In genomic region chr17:80727341-80727951, GRCm38 (mm10) we compare ENCODE assay signal across 8 mouse cellular contexts. TPM values are rescaled to one million over a fixed set of nuclear protein-coding genes. Genes with fewer than 3 reads are reported as not detected.
DNase-seq lines count a peak whose midpoint lies in the region; ATAC-seq and TF ChIP-seq lines count a peak whose summit lies in the region.

No protein-coding gene starts in this region.

- H3K9me3 ChIP-seq in embryonic facial prominence, embryonic 11.5 days (replicated peaks; ENCODE audit: control insufficient read depth, low read length) = no peaks in the 10 kb centered on the region
- peaks cover 3% of the 10 kb centered on the region; the same call in 1 of the 2 replicates for H3K9me3 ChIP-seq in heart, embryonic 12.5 days (replicated peaks)
- H3K9me3 ChIP-seq in kidney, embryonic 15.5 days (replicated peaks) = no peaks in the 10 kb centered on the region
- no peaks in the 10 kb centered on the region for H3K9me3 ChIP-seq in liver, embryonic 16.5 days (replicated peaks; ENCODE audit: control insufficient read depth, low read length)
- H3K9me3 ChIP-seq in neural tube, embryonic 11.5 days (ENCODE audit: control insufficient read depth, low read length) = no peaks in the 10 kb centered on the region
- H3K9me3 ChIP-seq in stomach, postnatal 0 days (ENCODE audit: control insufficient read depth, low read length) = no peaks in the 10 kb centered on the region

- H3K4me1 ChIP-seq in embryonic facial prominence, embryonic 11.5 days (ENCODE audit: control insufficient read depth, insufficient read depth, low read length) = no peaks in the 10 kb centered on the region; the same call in 1 of the 2 replicates
- H3K4me1 ChIP-seq in heart, embryonic 12.5 days (replicated peaks) = peaks cover 52% of the 10 kb centered on the region
- peaks cover 31% of the 10 kb centered on the region for H3K4me1 ChIP-seq in kidney, embryonic 15.5 days
- peaks cover 2% of the 10 kb centered on the region; the same call in 1 of the 2 replicates for H3K4me1 ChIP-seq in liver, embryonic 16.5 days (ENCODE audit: control insufficient read depth, low read depth, low read length)
- H3K4me1 ChIP-seq in neural tube, embryonic 11.5 days (ENCODE audit: control insufficient read depth, insufficient read depth, low read length) = peaks cover 9% of the 10 kb centered on the region
- 0 out of 2 replicates have a peak, but pooled peaks cover 2% of the 10 kb centered on the region for H3K4me1 ChIP-seq in stomach, postnatal 0 days (replicated peaks; ENCODE audit: control insufficient read depth, insufficient read depth)

- WGBS in embryonic facial prominence, embryonic 11.5 days = under 1% methylated on average over 44 of the region's 54 CpGs
- WGBS in heart, embryonic 12.5 days = under 1% methylated on average over 53 of the region's 54 CpGs
- WGBS in kidney, embryonic 15.5 days = under 1% methylated on average over 48 of the region's 54 CpGs
- 1% methylated on average over 48 of the region's 54 CpGs for WGBS in liver, embryonic 16.5 days (ENCODE audit: insufficient replicate concordance)
- WGBS in neural tube, embryonic 11.5 days = under 1% methylated on average over 50 of the region's 54 CpGs
- WGBS in stomach, postnatal 0 days = under 1% methylated on average over 38 of the region's 54 CpGs

- H3K4me3 ChIP-seq in embryonic facial prominence, embryonic 11.5 days (ENCODE audit: low read depth, low read length) = peak overlapping the region; percentile 91
- peak overlapping the region; percentile 89 for H3K4me3 ChIP-seq in heart, embryonic 12.5 days
- peak overlapping the region; percentile 89 for H3K4me3 ChIP-seq in kidney, embryonic 15.5 days (replicated peaks)
- H3K4me3 ChIP-seq in liver, embryonic 16.5 days (ENCODE audit: low read depth, low read length) = peak overlapping the region; percentile 72
- H3K4me3 ChIP-seq in neural tube, embryonic 11.5 days (ENCODE audit: low read depth, low read length) = peak overlapping the region; percentile 93
- peak overlapping the region; percentile 98 for H3K4me3 ChIP-seq in stomach, postnatal 0 days (ENCODE audit: low read depth, low read length)

- peak; percentile 77 for ATAC-seq in embryonic facial prominence, embryonic 11.5 days (replicated peaks; ENCODE audit: insufficient number of reproducible peaks, low FRiP score, low TSS enrichment, low read depth)
- ATAC-seq in heart, embryonic 12.5 days (ENCODE audit: insufficient number of reproducible peaks, low FRiP score) = peak; percentile 54
- ATAC-seq in kidney, embryonic 15.5 days (replicated peaks; ENCODE audit: low FRiP score) = peak; percentile 68
- peak; percentile 26 for ATAC-seq in liver, embryonic 16.5 days (ENCODE audit: low read depth)
- ATAC-seq in neural tube, embryonic 11.5 days (ENCODE audit: insufficient read depth, low FRiP score, low TSS enrichment) = peak; percentile 66
- ATAC-seq in stomach, postnatal 0 days (ENCODE audit: low FRiP score, low TSS enrichment) = peak; percentile 30

- TF ChIP-seq EP300 in stomach, postnatal 0 days (optimal IDR thresholded peaks at IDR 0.05) = no peak

- H3K36me3 ChIP-seq in embryonic facial prominence, embryonic 11.5 days (replicated peaks; ENCODE audit: control insufficient read depth, insufficient read depth, low read depth, low read length) = no peaks in the 10 kb centered on the region
- H3K36me3 ChIP-seq in heart, embryonic 12.5 days = peaks cover 5% of the 10 kb centered on the region; the same call in 1 of the 2 replicates
- no peaks in the 10 kb centered on the region; the same call in 1 of the 2 replicates for H3K36me3 ChIP-seq in kidney, embryonic 15.5 days
- H3K36me3 ChIP-seq in liver, embryonic 16.5 days (ENCODE audit: control insufficient read depth, insufficient read depth) = no peaks in the 10 kb centered on the region
- H3K36me3 ChIP-seq in neural tube, embryonic 11.5 days (ENCODE audit: control insufficient read depth, insufficient read depth, low read length) = no peaks in the 10 kb centered on the region
- no peaks in the 10 kb centered on the region for H3K36me3 ChIP-seq in stomach, postnatal 0 days (ENCODE audit: control insufficient read depth, insufficient read depth, low read length)

- DNase-seq in 416B (ENCODE audit: low read depth) = peak; percentile 11
- DNase-seq in adrenal gland, adult 8-10 months = peak; percentile 53
- peak; percentile 53 for DNase-seq in embryonic facial prominence, embryonic 11.5 days (ENCODE audit: low spot score)
- DNase-seq in neural tube, embryonic 11.5 days (ENCODE audit: low spot score) = peak; percentile 73
- peak; percentile 76 for DNase-seq in stomach, postnatal 0 days (ENCODE audit: low spot score)

- TF ChIP-seq CTCF in stomach, postnatal 0 days (IDR thresholded peaks at IDR 0.05; ENCODE audit: low read depth) = peak; percentile 1; the same call in 1 of the 2 replicates

- H3K9ac ChIP-seq in embryonic facial prominence, embryonic 11.5 days (replicated peaks; ENCODE audit: low read length) = peak overlapping the region; percentile 96
- H3K9ac ChIP-seq in heart, embryonic 12.5 days = peak overlapping the region; percentile 97
- H3K9ac ChIP-seq in kidney, embryonic 15.5 days = peak overlapping the region; percentile 94
- H3K9ac ChIP-seq in liver, embryonic 16.5 days (ENCODE audit: low read depth, low read length) = peak overlapping the region; percentile 73
- peak overlapping the region; percentile 96 for H3K9ac ChIP-seq in neural tube, embryonic 11.5 days (ENCODE audit: low read length)
- H3K9ac ChIP-seq in stomach, postnatal 0 days (ENCODE audit: low read length) = peak overlapping the region; percentile 94

- H3K27ac ChIP-seq in embryonic facial prominence, embryonic 11.5 days (replicated peaks; ENCODE audit: low read depth, low read length) = peak overlapping the region; percentile 90
- peak overlapping the region; percentile 98 for H3K27ac ChIP-seq in heart, embryonic 12.5 days (ENCODE audit: poor library complexity, severe bottlenecking)
- peak overlapping the region; percentile 98 for H3K27ac ChIP-seq in kidney, embryonic 15.5 days
- peak overlapping the region; percentile 93 for H3K27ac ChIP-seq in liver, embryonic 16.5 days (ENCODE audit: low read length)
- H3K27ac ChIP-seq in neural tube, embryonic 11.5 days (ENCODE audit: low read depth, low read length) = peak overlapping the region; percentile 95
- peak overlapping the region; percentile 99 for H3K27ac ChIP-seq in stomach, postnatal 0 days (replicated peaks)

- no peaks in the 10 kb centered on the region for H3K27me3 ChIP-seq in embryonic facial prominence, embryonic 11.5 days (ENCODE audit: control insufficient read depth, insufficient read depth, low read length)
- H3K27me3 ChIP-seq in heart, embryonic 12.5 days (replicated peaks) = no peaks in the 10 kb centered on the region
- no peaks in the 10 kb centered on the region for H3K27me3 ChIP-seq in kidney, embryonic 15.5 days
- peaks cover 12% of the 10 kb centered on the region for H3K27me3 ChIP-seq in liver, embryonic 16.5 days (ENCODE audit: control insufficient read depth, insufficient read depth, low read depth, low read length)
- H3K27me3 ChIP-seq in neural tube, embryonic 11.5 days (ENCODE audit: control insufficient read depth, insufficient read depth, low read length) = no peaks in the 10 kb centered on the region
- H3K27me3 ChIP-seq in stomach, postnatal 0 days (ENCODE audit: control insufficient read depth, insufficient read depth, low read length) = no peaks in the 10 kb centered on the region

- H3K4me2 ChIP-seq in embryonic facial prominence, embryonic 11.5 days (ENCODE audit: low read depth, low read length) = peak overlapping the region; percentile 86
- H3K4me2 ChIP-seq in heart, embryonic 12.5 days = peak overlapping the region; percentile 66
- H3K4me2 ChIP-seq in kidney, embryonic 15.5 days = peak overlapping the region; percentile 77
- H3K4me2 ChIP-seq in liver, embryonic 16.5 days (ENCODE audit: low read depth, low read length) = peak overlapping the region; percentile 77
- peak overlapping the region; percentile 69 for H3K4me2 ChIP-seq in neural tube, embryonic 11.5 days (ENCODE audit: low read depth)
- H3K4me2 ChIP-seq in stomach, postnatal 0 days (replicated peaks; ENCODE audit: low read depth) = peak overlapping the region; percentile 84

RNA-seq across cellular contexts. Expression of gene Map4k3, which starts 0.8 kb away (rescaled TPM):
- total RNA-seq in adrenal gland, adult 8-10 months (2022) = 10 to 100 TPM; 41.2 to 71.9 (median 51.9) TPM
- polyA plus RNA-seq in embryonic facial prominence, embryonic 11.5 days (2014; fragmentation: Nextera tagmentation; extraction: Ambion mirVana) = 30.6 and 33.0 TPM in 2 replicates
- polyA plus RNA-seq in heart, embryonic 12.5 days (2016; fragmentation: Nextera tagmentation; extraction: Ambion mirVana) = 25.0 and 25.8 TPM in 2 replicates
- 24.0 and 25.2 TPM in 2 replicates for polyA plus RNA-seq in kidney, embryonic 15.5 days (2015; fragmentation: Nextera tagmentation; extraction: Ambion mirVana)
- 3.6 and 3.7 TPM in 2 replicates for polyA plus RNA-seq in liver, embryonic 16.5 days (2015; fragmentation: Nextera tagmentation; extraction: Ambion mirVana)
- 29.4 and 31.8 TPM in 2 replicates for polyA plus RNA-seq in neural tube, embryonic 11.5 days (2014; fragmentation: Nextera tagmentation; extraction: Ambion mirVana)
- polyA plus RNA-seq in stomach, postnatal 0 days (2015; fragmentation: Nextera tagmentation; extraction: Ambion mirVana) = 16.9 and 18.1 TPM in 2 replicates

Comparison
In these comparisons a context has a peak if more than half of its experiments do, and no peak if none do; other contexts are left out.
1. Peak in every context shown above with its lines: DNase-seq, ATAC-seq, H3K4me3 ChIP-seq and H3K27ac ChIP-seq.
2. DNase-seq: peak in every context shown above with its lines; median percentile 76 in stomach, postnatal 0 days; 73 in neural tube, embryonic 11.5 days; 53 in adrenal gland, adult 8-10 months; 53 in embryonic facial prominence, embryonic 11.5 days; 11 in 416B.
3. ATAC-seq: peak in every context shown above with its lines; median percentile 77 in embryonic facial prominence, embryonic 11.5 days; 68 in kidney, embryonic 15.5 days; 66 in neural tube, embryonic 11.5 days; 54 in heart, embryonic 12.5 days; 30 in stomach, postnatal 0 days; 26 in liver, embryonic 16.5 days.